Mouse (Mus musculus): ENCODE data around the gene Padi4.

Gene Padi4

DNA sequence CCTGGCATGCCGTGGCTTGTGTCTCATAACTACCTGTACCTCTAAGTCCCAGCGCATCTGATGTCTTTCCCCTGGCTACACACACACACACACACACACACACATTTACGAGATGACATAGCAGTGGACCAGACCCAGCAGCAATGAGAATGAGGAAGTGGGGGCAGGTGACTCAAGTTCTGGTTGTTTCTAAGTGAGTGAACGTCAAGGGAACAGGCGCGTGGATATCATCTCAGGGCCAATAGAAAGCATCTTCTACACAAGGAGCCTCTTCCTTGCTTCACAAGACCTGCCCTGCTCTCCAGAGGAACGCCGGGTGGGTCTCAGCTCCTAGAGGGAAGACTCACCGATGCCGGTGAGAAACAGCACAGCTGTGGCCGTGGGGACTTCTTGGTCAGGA lies 33.4 kb downstream of the Padi4 start:
- DNase-seq (ENCODE audit: low read depth, low spot score), result no peak

DNA sequence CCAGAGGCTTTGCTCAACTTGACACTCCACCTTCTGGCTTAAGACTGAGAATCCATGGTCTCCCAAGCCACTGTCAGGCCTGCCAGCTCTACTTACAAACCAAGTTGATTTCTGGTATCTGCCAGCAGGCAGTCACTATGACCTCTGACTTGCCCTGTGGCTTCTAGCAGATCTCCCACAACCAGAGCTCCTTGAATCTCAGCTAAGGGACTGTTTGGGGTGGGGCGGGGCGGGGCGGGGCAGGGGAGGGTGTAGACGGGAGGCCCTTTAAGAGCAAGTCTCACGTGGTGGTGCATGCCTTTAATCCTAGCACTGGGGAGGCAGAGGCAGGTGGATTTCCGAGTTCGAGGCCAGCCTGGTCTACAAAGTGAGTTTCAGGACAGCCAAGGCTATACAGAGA lies 41.2 kb downstream of the Padi4 start:
- peak; percentile 50 for DNase-seq (ENCODE audit: low read depth, low spot score)

DNA sequence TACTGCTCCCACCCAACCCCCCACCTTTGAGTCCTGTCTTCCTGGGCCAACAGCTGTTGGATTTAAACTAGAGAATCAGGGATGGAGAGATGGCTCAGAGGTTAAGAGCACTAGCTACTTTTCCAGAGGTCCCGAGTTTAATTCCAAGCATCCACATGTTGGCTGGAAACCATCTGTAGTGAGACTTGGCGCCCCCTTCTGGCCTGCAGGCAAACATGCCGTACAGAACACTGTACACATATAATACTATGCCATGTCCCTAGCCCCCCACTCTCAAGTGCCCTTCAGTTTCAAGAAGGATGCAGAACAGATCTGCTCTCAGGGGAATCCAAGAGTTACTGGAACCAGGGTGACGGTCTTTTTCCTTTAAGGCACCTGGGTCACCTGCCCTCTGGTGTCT lies 42.4 kb downstream of the Padi4 start:
- peak; percentile 64 for DNase-seq (ENCODE audit: low read depth, low spot score)

GRCm38 (mm10) chr4:140726907-140727306 lies 47.1 kb downstream of the Padi4 start:
- DNase-seq (ENCODE audit: low read depth, low spot score), result no peak

- no peak for DNase-seq (ENCODE audit: low read depth, low spot score)
These were observed 49.3 kb downstream of the Padi4 start for GRCm38 (mm10) chr4:140724739-140725138.

GRCm38 (mm10) chr4:140723801-140724200 lies 50.2 kb downstream of the Padi4 start:
- peak; percentile 68 for DNase-seq (ENCODE audit: low read depth, low spot score)

DNA sequence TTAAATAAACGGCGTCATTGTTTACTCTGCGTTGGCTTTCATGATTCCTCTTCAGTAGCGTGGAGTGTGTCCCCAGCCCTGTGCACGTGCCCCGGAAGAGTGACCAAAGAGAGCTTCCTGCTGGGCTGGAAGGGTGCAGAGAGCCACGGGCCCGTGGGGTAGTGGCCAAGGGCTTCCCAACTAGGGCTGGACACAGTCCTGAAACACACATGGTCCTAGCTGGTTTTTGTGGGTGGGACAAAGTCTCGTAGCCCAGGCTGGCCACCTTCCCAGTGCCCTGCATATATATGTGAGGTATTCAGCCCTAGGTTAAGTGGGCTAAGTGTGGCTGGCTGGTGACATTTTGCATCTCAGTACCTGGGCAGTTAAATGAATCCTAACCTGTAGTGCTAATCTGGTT lies 50.8 kb downstream of the Padi4 start:
- DNase-seq (ENCODE audit: low read depth, low spot score), result no peak

DNA sequence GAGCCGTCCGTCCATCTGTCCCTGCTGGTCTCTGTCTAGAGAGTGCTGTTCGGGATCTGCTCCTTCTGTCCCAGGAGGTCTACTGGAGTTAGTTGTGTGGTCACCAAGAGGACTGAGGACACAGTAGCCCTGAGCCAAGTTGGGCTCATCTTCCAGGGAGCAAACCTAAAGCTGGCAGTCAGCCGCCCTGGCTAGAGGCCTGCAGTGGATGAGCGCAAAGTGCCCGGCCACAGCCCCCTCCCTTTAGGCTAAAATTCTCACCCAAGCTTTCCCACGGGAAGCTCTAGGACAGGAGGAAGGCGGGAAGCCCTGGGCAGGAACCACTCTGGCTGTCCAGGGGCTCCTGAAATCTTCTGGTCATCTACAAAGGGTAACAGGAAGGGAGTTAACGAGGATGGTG lies 51.3 kb downstream of the Padi4 start:
- DNase-seq (ENCODE audit: low read depth, low spot score), result no peak

GRCm38 (mm10) chr4:140721968-140722490 lies 52.0 kb downstream of the Padi4 start:
- DNase-seq (ENCODE audit: low read depth, low spot score), result no peak

DNA sequence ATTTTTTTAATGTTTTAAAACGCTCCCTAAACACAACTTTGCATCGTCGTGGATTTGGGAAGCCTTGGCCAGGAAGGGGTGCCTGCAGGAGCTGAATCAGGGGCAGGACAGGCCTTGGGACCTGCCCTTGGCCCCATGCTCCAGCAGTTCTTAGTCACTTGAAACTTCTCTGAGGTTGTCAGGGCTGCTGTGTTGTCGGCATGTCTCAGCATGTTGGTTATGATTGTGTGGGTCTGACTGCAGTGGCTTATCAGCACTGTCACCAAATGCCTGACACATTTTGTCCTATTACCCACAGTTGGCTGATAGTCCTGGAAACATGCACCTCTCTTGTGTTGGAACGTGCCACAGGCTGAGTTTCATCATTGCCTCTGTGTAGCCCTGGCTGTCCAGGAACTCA lies 53.9 kb downstream of the Padi4 start:
- no peak for DNase-seq (ENCODE audit: low read depth, low spot score)

- no peak for DNase-seq (ENCODE audit: low read depth, low spot score)
These were observed 55.6 kb downstream of the Padi4 start for GRCm38 (mm10) chr4:140718436-140718835.

DNA sequence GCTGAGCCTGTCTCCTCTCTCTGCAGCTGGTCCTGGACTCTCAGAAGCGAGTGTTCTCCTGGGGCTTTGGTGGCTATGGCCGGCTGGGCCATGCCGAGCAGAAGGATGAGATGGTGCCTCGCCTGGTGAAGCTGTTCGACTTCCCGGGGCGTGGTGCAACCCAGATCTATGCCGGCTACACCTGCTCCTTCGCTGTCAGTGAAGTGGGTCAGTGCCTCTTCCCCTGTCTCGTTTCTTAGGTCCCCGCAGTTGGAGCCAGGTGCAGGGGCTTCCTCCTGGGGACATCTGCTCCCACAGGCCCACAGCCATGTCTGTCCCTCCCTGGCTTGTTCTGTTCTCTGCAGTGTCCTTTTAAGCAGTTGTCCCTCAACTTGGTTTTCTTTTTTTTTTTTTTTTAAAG lies 57.0 kb downstream of the Padi4 start:
- DNase-seq (ENCODE audit: low read depth, low spot score), result no peak

- no peak for DNase-seq (ENCODE audit: low read depth, low spot score)
These were observed 59.5 kb downstream of the Padi4 start for GRCm38 (mm10) chr4:140714586-140714985.

DNA sequence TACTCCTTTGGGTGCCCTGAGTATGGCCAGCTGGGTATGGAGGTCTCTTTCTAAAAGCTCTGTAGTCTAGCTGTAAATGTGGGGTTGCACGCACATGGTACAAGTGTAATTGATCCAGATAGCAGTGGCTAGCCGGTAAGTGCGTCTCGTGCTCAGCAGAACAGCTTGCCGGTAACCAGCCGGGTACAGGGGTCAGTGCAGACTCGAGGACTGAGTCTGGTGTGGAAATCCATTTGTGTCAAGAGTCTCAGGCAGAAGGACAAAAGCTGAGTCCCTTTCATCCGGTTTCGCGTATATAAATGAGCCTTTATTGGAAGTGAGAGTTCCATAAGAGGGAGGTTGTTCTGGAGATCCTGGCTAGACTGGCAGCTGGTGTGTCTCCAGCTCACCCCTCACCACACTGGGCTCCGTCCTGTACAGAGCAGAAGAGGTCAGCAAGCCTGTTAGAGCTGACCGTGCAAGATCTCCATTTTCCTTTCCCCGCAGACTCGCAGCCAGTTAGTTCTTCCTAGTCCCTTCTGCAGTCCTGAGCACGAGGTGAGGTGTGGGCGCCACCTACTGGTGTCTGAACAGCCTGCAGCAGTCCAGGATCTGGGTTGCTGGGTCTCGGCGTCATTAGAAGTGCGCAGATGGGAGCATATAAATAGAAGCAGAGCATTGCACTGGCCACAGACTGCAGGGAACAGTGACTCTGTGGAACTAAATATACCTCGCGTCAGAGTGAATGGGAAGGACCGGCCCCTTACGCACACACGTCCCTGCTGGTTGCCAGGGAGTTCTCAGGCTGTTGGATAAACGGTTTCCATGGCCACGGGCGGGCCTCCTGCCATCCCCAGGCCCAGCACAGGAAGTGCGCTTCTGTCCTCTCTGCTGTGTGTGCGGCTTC lies 60.3 kb downstream of the Padi4 start:
- peak; percentile 88 for DNase-seq (ENCODE audit: low read depth, low spot score)

GRCm38 (mm10) chr4:140711360-140711759 lies 62.7 kb downstream of the Padi4 start:
- DNase-seq (ENCODE audit: low read depth, low spot score), result no peak

DNA sequence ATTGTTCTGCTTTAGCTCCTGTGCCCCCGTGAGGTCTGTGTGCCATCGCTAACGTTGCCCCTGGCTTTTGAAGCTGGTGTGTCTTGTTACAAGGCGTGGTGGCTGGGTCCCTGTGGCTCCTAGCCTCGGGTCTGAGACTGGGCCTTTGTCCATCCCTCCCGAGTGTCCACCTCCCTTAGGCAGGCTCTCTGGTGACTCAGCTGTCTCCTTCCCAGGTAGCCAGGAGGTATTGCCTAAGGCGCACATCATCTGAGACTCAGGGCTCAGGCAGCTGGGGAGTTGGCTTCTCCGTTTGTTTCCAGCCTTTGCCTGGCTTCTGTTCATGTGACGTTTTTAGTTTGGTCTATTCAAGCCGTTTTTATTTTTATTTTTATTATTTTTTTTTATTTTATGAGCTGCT lies 63.3 kb downstream of the Padi4 start:
- DNase-seq (ENCODE audit: low read depth, low spot score), result no peak

GRCm38 (mm10) chr4:140709617-140710016 lies 64.4 kb downstream of the Padi4 start:
- DNase-seq (ENCODE audit: low read depth, low spot score), result no peak

DNA sequence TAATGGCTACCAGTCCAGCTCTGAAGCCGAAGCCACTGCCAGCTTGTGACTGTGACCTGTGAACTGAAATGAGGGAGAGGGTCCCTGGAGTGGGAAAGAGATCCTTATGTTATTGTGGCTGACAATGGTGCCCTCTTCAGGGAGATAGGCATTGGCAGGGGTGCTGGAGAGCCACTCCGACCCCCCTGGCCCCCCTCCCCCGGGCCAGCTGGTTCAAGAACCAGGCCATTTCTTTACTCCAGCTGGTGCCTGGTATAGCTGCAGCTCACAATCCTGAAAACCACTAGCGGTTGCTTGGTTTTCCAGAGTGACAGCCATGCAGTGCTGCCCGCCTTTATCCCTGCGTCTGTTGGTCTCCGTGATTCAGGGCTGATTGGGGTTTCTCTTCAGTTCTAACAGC lies 64.9 kb downstream of the Padi4 start:
- DNase-seq (ENCODE audit: low read depth, low spot score), result no peak

DNA sequence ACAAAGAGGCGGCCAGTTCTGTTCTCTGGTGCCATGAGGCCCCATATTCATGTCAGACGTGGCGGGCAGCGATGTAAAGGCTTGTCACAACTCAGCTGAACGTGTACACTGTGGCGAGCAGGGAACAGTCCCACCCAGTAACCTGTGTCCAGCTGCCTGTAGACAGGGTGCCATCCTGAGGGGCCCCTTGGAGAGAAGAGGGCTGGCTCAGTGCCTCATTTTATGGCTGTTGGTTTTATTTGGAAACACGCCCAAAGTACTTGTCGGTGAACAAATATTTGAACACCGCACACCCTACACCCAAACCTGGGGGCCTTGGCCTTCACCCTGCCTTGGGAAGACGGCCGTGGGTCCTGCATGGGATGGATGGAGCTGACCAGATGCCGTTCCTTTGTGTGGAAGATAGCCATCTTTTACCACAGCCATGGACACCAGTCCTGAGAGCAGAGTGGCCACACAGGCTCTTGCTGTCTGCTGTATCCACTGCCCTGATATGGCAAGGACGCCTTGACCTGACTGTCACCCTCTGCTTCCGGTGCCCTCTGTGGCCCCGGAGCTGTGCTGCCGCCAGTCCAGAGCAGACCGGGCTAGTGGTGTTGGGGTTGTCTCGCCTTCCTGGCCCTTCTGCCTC lies 65.6 kb downstream of the Padi4 start:
- no peak for DNase-seq (ENCODE audit: low read depth, low spot score)

DNA sequence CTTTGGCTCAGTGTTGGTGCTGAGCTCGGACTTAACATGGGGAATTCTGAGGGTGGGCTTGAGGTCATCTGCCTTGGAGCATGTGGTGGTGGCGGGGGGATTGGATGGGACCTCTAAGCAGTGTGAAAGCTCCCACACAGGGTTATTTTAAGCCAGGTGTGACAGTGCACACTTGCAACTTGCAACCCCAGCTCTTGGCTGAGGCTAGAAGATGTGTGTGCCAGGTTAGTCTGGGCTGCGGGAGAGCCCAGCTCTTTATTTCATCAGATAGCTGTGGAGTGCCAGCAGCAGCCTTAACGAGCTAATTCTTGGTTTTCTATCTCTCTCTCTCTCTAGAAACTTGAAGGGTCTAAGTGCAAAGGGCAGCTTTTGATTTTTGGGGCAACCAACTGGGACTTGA lies 66.4 kb downstream of the Padi4 start:
- DNase-seq (ENCODE audit: low read depth, low spot score), result no peak

DNA sequence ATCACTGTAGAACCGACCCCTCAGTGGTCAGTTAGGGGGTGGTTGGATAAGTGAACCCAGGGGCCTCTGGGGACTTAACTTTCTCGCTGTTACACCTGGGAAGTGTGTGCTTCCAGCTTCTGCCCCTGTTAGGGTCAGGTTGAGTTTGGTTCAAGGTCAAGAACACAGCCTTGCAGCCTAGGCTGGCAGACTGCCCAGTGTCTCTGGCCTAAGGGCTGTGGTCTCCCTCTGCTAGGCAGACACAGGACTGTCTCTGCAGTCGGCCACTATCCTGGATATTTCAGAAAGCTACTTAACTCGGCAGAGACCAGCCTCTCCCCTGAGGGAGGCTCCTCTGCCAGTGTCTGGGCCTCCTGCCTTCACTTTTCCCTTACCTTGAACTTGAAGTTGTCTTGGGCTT lies 69.9 kb downstream of the Padi4 start:
- no peak for DNase-seq (ENCODE audit: low read depth, low spot score)

GRCm38 (mm10) chr4:140703636-140704035 lies 70.4 kb downstream of the Padi4 start:
- peak; percentile 97 for DNase-seq (ENCODE audit: low read depth, low spot score)
